Mouse (Mus musculus): ENCODE measurements at regions not wholly inside any gene's neighbourhood (a gene's known extent, or its start where the extent isn't known, plus 50 kb on each side); places are given as distances from the start of the nearest gene placed in this dataset.

DNA sequence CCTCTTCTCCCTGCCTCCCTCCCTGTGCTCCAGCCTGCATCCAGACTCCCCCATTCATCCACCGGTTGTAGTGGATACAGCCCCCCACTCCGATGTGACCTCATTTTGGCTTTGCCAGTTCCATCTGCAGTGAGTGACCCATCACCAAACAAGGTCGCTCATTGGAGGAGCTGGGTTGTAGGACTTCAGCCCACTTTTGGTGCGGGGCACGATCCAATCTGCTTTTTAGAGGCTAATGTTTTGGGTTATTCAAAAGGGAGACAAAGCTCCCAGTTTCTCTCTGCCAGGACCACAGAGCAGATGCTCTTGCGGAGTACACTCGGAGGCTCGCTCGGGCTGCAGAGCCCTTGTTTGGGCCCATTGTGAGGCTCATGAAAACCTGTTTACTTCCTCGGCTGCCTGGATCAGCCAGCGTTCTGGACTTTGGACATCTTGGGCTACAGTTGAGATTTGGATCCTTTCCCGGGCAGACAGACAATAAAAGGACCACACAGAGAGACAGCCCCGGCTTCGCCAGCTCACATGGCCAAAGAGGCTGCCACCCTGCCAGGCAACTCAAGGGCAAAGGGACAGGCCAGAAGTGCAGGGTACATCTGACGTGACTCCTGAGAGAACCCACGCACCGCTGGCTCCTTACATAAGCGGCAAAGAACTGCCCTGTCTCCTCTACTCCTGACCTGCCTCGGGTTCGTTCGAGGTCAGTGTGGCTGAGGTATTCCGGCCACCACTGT is 86.3 kb upstream of the Spaca7 start:
- Histone ChIP-seq H3K4me3 (replicated peaks; ENCODE audit: low read length) (no peak overlapping the region), H3K27me3 (ENCODE audit: control insufficient read depth, insufficient read depth, low read length) (no peaks in the 10 kb centered on the region), H3K36me3 (ENCODE audit: control insufficient read depth, insufficient read depth, low read length) (no peaks in the 10 kb centered on the region), H3K9me3 (ENCODE audit: control insufficient read depth, low read length) (no peaks in the 10 kb centered on the region), H3K4me1 (ENCODE audit: control insufficient read depth, insufficient read depth, low read length) (no peaks in the 10 kb centered on the region), H3K9ac (ENCODE audit: low read depth, low read length, severe bottlenecking) (no peak overlapping the region), H3K27ac (replicated peaks; ENCODE audit: low read depth, low read length) (no peak overlapping the region), H3K4me2 (replicated peaks; ENCODE audit: low read depth, low read length, severe bottlenecking) (no peak overlapping the region)
- no peak for TF ChIP-seq POLR2A (IDR thresholded peaks at IDR 0.05; ENCODE audit: borderline replicate concordance, extremely low read depth, insufficient read depth, insufficient read length)
- 64% methylated on average over 22 of the region's 22 CpGs for WGBS
- no peak for DNase-seq (ENCODE audit: low spot score)
- no peak for ATAC-seq (ENCODE audit: low FRiP score, low read depth)

DNA sequence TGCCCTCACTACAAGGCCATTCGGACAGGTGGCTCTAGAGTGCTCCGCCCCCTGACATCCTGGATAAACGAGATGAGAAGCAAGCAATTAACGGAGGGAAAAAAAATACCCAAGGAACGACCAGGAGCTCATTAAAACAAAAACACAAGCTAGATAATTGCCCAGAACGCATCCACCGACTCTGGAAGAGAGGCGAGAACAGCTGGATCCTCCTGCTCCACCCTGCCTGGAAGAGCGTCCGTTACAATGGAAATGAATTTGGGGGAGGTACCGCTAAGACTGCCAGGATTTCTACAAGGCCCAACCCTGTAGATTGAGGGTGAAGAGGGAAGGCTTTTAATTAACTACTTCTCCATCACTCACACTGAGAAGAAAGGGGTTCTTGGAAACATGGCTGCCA is 85.6 kb upstream of the Spaca7 start:
- no peaks in the 10 kb centered on the region for H3K36me3 ChIP-seq (ENCODE audit: control insufficient read depth, insufficient read depth, low read length)
- ATAC-seq (ENCODE audit: low FRiP score, low read depth) (no peak), DNase-seq (ENCODE audit: low spot score) (no peak)
- TF ChIP-seq POLR2A (IDR thresholded peaks at IDR 0.05; ENCODE audit: borderline replicate concordance, extremely low read depth, insufficient read depth, insufficient read length): no peak
- no peaks in the 10 kb centered on the region for H3K27me3 ChIP-seq (ENCODE audit: control insufficient read depth, insufficient read depth, low read length)
- whole genome bisulfite sequencing: 35% methylated on average over 11 of the region's 11 CpGs
- H3K4me3 ChIP-seq (replicated peaks; ENCODE audit: low read length): no peak overlapping the region
- H3K4me2 ChIP-seq (replicated peaks; ENCODE audit: low read depth, low read length, severe bottlenecking): no peak overlapping the region
- H3K9ac ChIP-seq (ENCODE audit: low read depth, low read length, severe bottlenecking): no peak overlapping the region
- no peaks in the 10 kb centered on the region for H3K4me1 ChIP-seq (ENCODE audit: control insufficient read depth, insufficient read depth, low read length)
- no peaks in the 10 kb centered on the region for H3K9me3 ChIP-seq (ENCODE audit: control insufficient read depth, low read length)
- H3K27ac ChIP-seq (replicated peaks; ENCODE audit: low read depth, low read length): no peak overlapping the region

DNA sequence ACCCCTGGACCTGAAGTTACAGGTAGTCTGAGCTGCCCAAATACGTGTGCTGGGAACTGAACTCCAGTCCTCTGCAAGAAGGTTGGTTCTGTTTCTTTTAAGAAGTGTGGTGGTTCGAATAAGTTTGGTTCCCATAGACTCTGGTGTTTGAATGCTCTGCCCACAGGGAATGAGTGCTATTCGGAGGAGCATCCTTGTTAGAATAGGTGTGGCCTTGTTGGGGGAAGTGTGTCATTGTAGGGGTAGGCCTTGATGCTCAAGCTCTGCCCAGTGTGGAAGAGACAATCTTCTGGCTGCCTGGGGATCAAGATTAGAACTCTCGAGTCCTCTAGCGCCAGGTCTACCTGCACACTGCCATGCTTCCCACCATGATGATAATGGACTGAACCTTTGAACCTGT is 83.6 kb upstream of the Spaca7 start:
- H3K27me3 ChIP-seq (ENCODE audit: control insufficient read depth, insufficient read depth, low read length): no peaks in the 10 kb centered on the region
- no peak overlapping the region for H3K9ac ChIP-seq (ENCODE audit: low read depth, low read length, severe bottlenecking)
- no peaks in the 10 kb centered on the region for H3K4me1 ChIP-seq (ENCODE audit: control insufficient read depth, insufficient read depth, low read length)
- 90% methylated on average over 5 of the region's 5 CpGs for WGBS
- no peaks in the 10 kb centered on the region for H3K9me3 ChIP-seq (ENCODE audit: control insufficient read depth, low read length)
- H3K27ac ChIP-seq (replicated peaks; ENCODE audit: low read depth, low read length): no peak overlapping the region
- no peak for TF ChIP-seq POLR2A (IDR thresholded peaks at IDR 0.05; ENCODE audit: borderline replicate concordance, extremely low read depth, insufficient read depth, insufficient read length)
- ATAC-seq (ENCODE audit: low FRiP score, low read depth) (no peak), DNase-seq (ENCODE audit: low spot score) (no peak)
- no peaks in the 10 kb centered on the region for H3K36me3 ChIP-seq (ENCODE audit: control insufficient read depth, insufficient read depth, low read length)
- H3K4me2 ChIP-seq (replicated peaks; ENCODE audit: low read depth, low read length, severe bottlenecking): no peak overlapping the region
- H3K4me3 ChIP-seq (replicated peaks; ENCODE audit: low read length): no peak overlapping the region

DNA sequence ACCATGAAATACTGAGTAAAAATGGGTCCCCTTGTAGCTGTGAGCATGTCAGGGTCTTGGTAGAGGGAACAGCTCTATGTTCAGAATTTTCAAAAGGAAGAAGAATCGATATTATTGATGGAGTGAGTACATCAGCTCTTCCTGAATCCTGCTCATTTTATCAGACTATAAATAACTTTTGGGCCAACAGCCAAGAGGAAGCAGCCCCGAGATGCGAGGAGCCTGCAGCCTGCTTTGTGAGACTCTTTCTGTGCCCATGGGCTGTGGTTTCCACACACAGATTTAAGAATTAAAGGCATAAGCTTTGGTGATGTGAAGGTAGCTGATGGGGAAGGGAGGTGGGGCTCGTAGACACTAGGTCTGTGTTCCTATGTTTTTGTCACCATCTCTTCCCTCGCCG is 81.4 kb upstream of the Spaca7 start:
- no peak for DNase-seq (ENCODE audit: low spot score)
- no peak overlapping the region for H3K4me2 ChIP-seq (replicated peaks; ENCODE audit: low read depth, low read length, severe bottlenecking)
- no peaks in the 10 kb centered on the region for H3K27me3 ChIP-seq (ENCODE audit: control insufficient read depth, insufficient read depth, low read length)
- 70% methylated on average over 6 of the region's 6 CpGs for WGBS
- ATAC-seq (ENCODE audit: low FRiP score, low read depth): no peak
- H3K27ac ChIP-seq (replicated peaks; ENCODE audit: low read depth, low read length): no peak overlapping the region
- no peaks in the 10 kb centered on the region for H3K9me3 ChIP-seq (ENCODE audit: control insufficient read depth, low read length)
- H3K4me1 ChIP-seq (ENCODE audit: control insufficient read depth, insufficient read depth, low read length): no peaks in the 10 kb centered on the region
- TF ChIP-seq POLR2A (IDR thresholded peaks at IDR 0.05; ENCODE audit: borderline replicate concordance, extremely low read depth, insufficient read depth, insufficient read length): no peak
- no peak overlapping the region for H3K9ac ChIP-seq (ENCODE audit: low read depth, low read length, severe bottlenecking)
- H3K36me3 ChIP-seq (ENCODE audit: control insufficient read depth, insufficient read depth, low read length): no peaks in the 10 kb centered on the region
- H3K4me3 ChIP-seq (replicated peaks; ENCODE audit: low read length): no peak overlapping the region

DNA sequence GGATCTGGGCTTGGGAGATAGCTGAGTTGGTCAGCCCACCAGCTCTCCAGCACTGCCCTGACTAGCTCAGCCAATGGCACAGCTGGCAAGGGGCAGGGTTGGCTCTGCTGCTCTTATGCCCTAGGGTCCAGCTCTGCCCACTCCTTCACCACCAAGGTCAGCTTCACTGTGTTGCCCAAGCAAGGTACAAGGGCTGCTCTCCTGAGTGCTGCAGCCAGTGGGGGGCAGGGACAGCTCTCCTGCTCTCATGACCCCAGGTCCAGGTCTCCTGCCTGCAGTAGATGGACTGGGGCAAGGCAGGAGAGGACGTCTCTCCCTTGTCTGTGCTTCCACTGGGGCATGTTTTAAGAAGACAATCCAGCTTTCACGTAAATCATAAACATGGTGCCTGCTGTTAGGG is 80.4 kb upstream of the Spaca7 start:
- H3K9ac ChIP-seq (ENCODE audit: low read depth, low read length, severe bottlenecking): no peak overlapping the region
- WGBS: 68% methylated on average over 2 of the region's 2 CpGs
- H3K4me1 ChIP-seq (ENCODE audit: control insufficient read depth, insufficient read depth, low read length): no peaks in the 10 kb centered on the region
- no peak for ATAC-seq (ENCODE audit: low FRiP score, low read depth)
- no peak for DNase-seq (ENCODE audit: low spot score)
- no peak overlapping the region for H3K4me3 ChIP-seq (replicated peaks; ENCODE audit: low read length)
- no peaks in the 10 kb centered on the region for H3K36me3 ChIP-seq (ENCODE audit: control insufficient read depth, insufficient read depth, low read length)
- no peaks in the 10 kb centered on the region for H3K9me3 ChIP-seq (ENCODE audit: control insufficient read depth, low read length)
- H3K27me3 ChIP-seq (ENCODE audit: control insufficient read depth, insufficient read depth, low read length): 0 out of 2 replicates have a peak, but pooled peaks cover 4% of the 10 kb centered on the region
- H3K27ac ChIP-seq (replicated peaks; ENCODE audit: low read depth, low read length): no peak overlapping the region
- no peak overlapping the region for H3K4me2 ChIP-seq (replicated peaks; ENCODE audit: low read depth, low read length, severe bottlenecking)
- TF ChIP-seq POLR2A (IDR thresholded peaks at IDR 0.05; ENCODE audit: borderline replicate concordance, extremely low read depth, insufficient read depth, insufficient read length): no peak
